Mouse (Mus musculus) layer of hippocampus, adult 18-20 months (tissue): ENCODE measurements around the gene C2. TPM values are rescaled to one million over a fixed set of nuclear protein-coding genes. Genes with fewer than 3 reads are reported as not detected.

Experiments
- DNase-seq, 2 experiments: peaks; one replicate each; pipeline ENCODE4 v3.0.0; 2022; ENCODE audit warnings: low spot score in 2 of 2
- total RNA-seq, 2 experiments: library from RNA; stranded (reverse); gene quantifications; 2 replicates each; pipeline ENCODE4 v1.2.3; 2021

The C2 gene
- total RNA-seq, 2 experiments from 2014 or later, result 0.89 to 3.1 TPM

- no peak for DNase-seq
Observed at GRCm38 (mm10) chr17:34881683-34882310, 16.3 kb downstream of the C2 start, which contains the start of gene Gm20547. Gene Gm20547, minus strand, starts transcription at chr17:34882042.

DNA sequence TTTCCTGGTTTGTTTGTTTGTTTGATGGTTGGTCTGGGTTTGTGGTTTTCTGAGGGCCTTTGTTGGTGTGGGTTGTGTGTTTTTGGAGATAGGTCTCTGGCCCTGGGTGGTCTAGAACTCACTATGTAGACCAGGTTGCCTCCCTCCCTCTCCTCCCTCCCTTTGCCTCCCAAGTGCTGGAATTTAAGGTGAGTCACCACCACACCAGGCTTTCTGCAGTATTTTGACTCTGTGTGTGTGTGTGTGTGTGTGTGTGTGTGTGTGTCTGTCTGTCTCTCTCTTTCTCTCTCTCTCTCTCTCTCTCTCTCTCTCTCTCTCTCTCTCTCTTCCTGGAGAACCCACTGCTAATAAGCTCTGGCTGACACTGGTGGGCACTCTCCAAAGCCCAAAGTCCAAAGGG lies 16.9 kb downstream of the C2 start:
- DNase-seq, result no peak

DNA sequence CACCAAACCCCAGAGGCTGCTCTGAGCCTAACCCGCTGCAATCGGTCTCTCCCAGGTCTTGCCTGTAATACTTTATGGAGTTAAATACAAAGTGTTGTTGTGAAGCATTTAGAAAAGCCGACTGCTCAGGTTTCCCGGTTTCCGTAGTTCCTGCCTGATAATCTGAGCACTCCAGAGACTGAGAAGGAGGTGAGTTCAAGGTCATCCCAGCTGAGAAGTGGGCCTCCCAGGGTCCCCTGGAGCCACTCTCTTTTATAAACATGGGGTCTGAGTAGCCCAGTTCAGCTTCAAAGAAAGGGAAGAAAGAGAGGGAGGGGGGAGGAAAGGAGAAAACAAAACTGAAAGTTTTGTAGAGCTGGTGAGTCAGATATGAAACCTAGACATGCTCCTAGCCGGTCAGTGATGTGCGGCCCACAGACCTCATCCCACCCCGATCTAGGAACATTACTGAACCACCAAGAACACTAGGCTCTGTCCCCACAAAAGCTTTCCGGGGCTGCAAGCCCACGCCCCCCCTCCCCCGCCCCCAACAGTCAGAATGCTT lies 18.7 kb downstream of the C2 start, which contains the start of gene Zbtb12:
TSS of gene Zbtb12 (plus strand) at position 148 of the 544 bp plus-strand sequence.
- no peak for DNase-seq

DNA sequence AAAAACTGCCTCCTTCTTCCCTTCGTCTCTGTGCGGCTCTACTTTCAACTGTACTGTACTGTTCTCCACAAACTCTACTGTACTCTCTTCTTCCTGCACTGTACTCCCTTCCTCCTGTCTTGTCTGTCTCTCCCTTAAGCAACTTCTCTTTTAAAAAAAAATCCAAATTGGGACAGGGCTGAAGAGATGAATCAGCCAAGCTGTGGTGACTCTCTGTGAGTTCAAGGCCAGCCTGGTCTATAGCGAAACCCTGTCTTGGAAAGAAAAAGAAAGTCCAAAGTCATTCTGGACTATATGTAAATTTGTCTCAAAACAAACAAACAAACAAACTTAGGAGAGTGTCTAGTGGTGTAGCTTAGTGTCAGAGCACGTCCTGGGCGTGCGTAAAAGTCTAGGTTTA lies 23.7 kb downstream of the C2 start:
- DNase-seq, result no peak

DNA sequence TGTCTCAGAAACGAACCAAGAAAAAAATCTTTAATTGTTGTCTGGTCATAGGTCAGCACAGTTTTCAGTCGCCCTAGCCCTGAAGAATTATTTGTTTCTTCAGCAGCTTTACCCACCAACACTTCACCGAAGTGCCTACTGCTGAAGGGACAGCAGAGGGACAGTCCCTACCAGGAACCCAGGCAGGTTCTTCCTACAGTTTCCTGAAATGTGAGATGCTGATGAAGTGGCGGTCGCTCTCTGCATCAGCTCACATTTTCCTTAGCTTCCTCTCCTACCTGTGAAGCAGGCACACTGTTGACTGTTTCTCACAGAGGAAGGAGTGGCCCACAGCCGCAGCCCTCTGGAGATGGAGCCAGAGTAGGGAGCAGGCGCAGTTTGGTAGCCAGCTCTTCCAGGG lies 32.1 kb downstream of the C2 start:
- no peak for DNase-seq

DNA sequence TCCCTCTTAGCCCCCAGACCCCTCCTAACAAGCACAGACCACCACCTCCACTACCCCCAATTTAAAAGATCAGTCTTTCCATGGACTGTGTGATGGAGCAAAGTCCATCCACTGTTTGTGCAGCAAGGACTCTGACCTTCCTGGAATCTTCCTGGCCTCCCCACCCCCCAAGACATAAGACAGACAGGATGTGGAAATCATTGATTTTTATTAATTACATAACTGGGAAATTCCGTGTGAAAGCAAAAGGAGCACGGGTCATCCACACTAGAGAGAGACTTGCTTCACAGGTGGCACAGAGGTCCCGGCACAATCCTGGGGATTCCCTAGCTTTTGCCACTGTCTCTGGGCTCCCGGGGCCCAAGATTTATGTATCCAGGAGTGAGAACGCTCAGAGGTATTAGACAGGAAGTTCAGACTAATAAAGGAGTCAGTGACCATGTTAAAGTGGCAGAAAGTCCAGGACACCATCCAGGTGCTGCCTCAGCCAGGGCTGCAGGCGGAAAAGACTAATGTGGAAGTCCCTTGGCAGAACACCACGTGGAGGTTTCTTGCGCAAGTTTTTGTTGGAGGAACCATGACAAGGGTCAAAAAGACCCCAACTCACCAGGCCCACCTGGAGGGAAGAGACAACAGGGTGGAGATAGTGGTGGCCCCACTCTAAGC lies 35.5 kb downstream of the C2 start, which contains the start of gene Cfb:
TSS of gene Cfb (minus strand) at position 103 of the 666 bp plus-strand sequence.
- no peak for DNase-seq

GRCm38 (mm10) chr17:34861704-34862415 lies 36.2 kb downstream of the C2 start:
- DNase-seq, result no peak

DNA sequence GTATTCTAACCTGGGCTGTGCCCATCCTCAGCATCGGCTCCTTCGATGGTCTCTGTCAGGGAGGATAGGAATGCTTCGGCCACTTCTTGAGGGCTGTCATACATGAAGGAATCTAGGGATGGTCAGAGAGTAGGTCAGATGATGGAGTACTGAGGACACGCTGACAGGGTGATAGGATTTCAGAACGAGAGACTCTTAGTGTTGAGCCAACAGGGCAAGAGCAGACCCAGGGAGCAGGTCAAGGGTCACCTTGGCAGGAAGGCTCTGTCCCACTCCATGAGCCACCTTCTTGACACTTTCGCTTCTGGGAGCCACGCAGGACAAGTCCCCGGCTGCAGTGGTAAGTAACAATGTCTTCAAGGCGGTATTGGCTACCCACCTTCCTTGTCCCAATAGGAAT lies 37.6 kb downstream of the C2 start:
- DNase-seq, result no peak

GRCm38 (mm10) chr17:34858670-34859069 lies 39.4 kb downstream of the C2 start:
- no peak for DNase-seq

- peak in 1 of 2 experiments; percentile 46 for DNase-seq
Observed at GRCm38 (mm10) chr17:34855825-34856224, 42.2 kb downstream of the C2 start.

DNA sequence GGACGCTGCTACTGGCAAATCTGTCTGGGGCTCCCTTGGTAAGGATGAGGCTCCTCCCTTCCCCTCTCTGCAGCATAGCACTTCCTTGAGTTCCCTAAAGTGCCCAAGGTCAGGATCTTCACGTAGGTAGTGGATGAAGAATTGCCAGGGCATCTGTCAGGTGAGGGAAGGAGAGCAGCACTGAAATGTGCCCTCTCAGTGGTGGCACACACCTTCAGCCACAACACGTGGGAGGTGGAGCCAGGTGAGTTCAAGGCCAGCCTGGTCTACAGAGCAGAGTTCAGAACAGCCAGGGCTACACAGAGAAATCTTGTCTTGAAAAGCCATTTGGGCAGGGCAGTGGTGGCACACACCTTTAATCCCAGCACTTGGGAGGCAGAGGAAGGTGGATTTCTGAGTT lies 43.3 kb downstream of the C2 start:
- no peak for DNase-seq

- DNase-seq, result no peak
Observed at GRCm38 (mm10) chr17:34853511-34853910, 44.6 kb downstream of the C2 start.

GRCm38 (mm10) chr17:34850517-34851125 lies 47.4 kb downstream of the C2 start:
- DNase-seq, result no peak

DNA sequence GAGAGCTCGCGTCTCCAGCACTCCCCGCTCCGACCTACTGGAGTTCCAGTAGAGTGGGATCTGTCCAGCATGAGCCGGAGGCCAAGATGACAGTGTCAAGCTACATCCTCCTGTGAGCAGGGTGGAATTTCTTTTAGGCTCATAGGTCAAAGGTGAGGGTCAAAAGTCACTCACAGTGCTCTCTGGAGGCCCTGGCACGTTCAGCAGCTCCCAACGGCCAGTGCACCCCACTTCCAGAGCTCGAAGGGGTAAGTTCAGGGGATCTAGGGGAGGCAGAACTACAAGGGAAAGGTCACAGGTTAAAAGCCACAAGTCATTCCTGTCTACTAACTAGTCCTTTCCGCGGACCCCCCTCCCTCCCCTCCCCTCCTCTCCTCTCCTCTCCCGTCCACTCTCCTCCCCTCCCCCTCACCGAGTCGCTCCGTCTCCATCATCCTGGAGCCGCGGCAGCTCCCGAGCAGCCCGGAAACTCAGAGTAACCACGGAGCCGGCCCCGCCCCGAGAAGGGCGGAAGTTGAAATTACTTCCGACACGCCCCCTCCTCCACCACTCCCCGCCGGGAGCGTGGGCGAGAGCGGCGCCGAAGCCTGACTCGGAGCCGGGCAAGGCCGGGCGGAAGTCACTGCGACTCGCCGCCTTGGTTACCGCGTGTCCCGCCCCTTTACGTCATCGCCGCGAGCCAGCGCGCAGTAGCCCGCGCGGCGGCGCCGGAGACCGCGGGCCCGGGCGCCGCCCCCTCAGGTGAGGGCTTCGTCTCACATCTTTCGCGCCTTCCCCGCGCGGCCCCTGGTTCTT lies 48.1 kb downstream of the C2 start, which contains the start of the genes Skiv2l and Nelfe:
TSS of gene Skiv2l (minus strand) at position 489 of the 795 bp plus-strand sequence.
TSS of gene Nelfe (plus strand) at position 670 of the 795 bp plus-strand sequence.
- DNase-seq, result peak; percentile 98

DNA sequence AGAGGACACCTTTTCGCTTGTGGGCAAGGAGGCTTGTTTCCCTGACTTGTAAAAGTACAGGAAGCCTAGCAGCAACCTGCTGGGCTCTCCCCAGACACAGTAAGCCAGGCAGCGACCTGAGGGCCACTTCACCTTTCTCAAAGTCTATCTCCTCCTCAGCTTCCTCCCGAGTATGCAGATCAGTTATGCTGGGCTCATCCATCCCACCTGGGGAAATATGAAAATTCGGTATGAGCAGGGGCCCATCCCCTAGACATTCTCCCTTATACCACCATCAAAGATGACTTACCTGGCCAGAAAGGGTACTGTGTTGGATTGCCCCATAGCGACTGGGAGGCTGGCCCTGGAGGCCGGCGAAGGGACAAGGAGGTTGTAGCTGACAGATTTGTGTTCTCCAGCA lies 50.5 kb downstream of the C2 start:
- DNase-seq, result no peak

- no peak for DNase-seq
Observed at GRCm38 (mm10) chr17:34847192-34847591, 50.9 kb downstream of the C2 start.

- DNase-seq, result no peak
Observed at GRCm38 (mm10) chr17:34844884-34845283, 53.2 kb downstream of the C2 start.

DNA sequence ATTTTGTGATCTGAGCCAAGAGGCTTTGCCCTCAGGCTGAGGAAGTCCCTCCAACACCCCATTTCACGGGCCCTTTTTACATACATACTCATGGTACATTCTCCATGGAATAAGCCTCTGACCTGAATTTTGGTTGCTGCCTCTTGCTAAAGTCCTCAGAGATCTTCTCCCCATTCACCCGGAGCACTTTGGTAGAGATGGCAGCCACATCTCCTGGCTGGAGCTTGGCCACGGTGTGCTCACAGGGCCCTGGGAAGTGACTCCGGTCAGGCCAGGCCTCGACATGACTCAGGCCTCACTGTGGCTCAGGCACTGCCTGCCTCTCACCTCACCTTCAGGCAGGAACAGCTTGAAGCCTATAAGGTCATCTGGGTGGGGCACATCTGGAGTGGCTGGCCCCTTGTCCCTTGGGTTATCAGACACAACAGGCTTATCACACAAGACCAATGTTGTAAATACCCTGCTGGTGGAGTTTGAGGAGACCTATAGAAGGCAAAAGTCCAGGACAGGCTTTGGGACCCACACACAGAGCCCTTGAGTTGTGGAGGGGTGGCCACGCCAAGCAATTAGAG lies 57.2 kb downstream of the C2 start:
- DNase-seq, result no peak

DNA sequence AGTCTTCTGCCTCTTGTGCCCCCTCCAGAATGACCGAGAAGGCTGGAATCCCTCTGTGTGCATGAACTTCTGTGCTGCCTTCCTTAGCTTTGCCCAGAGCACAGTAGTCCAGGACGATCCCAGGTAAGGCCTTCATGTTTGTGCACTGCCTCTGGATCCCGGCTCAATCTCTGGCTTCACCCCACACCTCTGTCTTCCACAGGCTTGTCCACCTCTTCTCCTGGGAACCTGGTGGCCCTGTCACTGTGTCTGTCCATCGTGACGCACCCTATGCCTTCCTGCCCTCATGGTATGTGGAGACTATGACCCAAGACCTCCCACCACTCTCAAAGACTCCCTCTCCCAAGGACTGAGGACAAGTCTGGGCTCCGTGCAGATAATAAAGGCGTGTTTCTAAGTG lies 59.3 kb downstream of the C2 start:
- DNase-seq, result no peak
